Mouse (Mus musculus): ENCODE results near the gene Uvrag. TPM values are rescaled to one million over a fixed set of nuclear protein-coding genes. Genes with fewer than 3 reads are reported as not detected.
A peak's percentile ranks its signal among the peaks of the same experiment; 100 is the strongest.

Gene Uvrag
- total RNA-seq (2021) (10 to 100 TPM; 18.5 to 30.0 TPM), polyA plus RNA-seq (2012; rRNA removed) (50.4 and 60.6 TPM in 2 replicates)
- long read RNA-seq, full-length matches to known transcripts: 26 of 27 reads
- long read RNA-seq, partial matches to known transcripts: 0 of 27 reads
- long read RNA-seq, other reads (novel, unspliced or antisense): 1 of 27 reads

DNA sequence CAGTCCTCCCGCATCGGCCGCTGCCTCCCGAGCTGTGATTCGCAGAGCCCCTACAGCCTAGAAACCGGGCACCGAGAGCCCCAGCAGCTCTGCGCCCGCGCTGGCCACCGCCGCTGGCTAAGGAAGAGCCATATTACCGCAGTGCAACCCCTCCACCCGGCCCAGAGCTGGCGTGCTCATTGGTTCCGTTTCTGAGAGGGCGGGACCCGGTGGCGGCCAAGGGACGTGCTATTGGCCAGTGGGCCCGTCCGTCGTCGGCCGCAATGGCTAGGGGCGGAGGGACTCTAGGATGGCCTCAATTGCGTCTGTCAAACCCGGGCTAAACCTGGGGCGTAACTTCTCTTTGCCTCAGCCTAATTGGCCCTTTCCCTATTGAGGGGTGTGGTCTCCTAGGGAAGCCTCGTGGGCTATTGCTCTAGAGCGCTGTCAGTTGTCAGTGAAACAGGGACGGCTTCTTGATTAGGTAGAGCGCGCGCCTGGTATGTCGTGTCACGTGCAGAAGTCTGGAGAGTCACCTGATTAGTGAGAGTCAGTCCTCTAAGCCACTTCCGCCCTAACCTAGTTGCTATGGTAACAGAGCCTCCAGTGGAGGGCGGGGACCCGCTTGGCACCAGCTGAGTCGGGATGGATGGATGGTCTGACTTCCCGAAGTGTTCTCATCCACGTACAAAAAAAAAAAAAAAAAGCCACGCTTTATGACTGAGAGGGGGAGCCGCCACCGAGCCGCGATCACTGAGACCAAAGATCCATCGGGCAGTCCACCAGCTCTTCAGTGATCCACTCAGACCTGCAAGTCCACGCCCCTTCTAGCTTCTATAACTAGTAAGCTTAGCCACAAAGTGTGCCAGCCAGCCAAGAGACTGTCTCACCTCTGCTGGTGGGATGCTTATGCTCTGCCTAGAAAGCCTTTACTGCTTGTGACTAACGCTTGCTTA, at the start of gene Uvrag:
TSS of gene Uvrag (minus strand) at position 158 of the 935 bp plus-strand sequence.
- DNase-seq: peak; percentile 100

DNA sequence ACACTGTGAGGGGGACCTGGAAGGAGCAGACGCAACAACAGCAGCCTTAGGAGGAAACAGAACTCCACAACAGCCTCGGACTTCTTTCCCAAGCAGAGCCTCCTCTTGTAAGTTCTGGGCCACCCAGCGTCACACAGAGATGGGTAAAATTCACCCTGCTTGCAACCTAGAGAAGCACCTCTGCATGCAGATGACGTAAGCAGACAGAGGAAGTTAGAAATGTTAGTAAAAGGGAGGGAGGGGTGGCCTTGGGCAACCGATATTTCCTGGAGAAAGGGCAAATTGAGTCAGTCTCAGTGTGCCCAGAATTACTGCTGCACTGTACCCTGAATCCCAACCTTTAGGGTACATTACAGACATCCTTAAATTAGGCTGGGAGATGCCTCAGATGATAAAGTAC, 48.9 kb upstream of the Uvrag start:
- DNase-seq: no peak

- DNase-seq: peak; percentile 79
Measured at GRCm38 (mm10) chr7:99188630-99189029, 47.7 kb upstream of the Uvrag start.

DNA sequence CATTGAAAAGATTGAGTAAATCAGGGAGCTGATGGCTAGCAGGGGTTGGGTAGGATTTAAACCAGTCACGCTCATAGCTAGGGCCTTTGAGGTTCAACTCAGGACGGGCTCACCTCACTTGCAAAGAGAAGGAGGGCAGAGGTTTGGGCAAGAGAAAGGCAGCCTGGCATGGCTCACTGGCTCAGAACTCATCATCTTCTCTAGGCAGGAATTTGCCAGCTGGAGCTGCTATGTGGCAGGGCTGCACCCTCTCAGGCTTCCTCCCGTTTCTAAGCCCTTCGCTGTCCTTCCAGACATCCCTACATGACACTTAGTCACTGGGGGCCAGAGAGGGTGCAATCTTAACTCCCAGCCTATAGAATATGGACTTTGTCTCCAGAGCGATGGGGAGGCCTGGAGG, 46.5 kb upstream of the Uvrag start:
- DNase-seq: peak; percentile 46

DNA sequence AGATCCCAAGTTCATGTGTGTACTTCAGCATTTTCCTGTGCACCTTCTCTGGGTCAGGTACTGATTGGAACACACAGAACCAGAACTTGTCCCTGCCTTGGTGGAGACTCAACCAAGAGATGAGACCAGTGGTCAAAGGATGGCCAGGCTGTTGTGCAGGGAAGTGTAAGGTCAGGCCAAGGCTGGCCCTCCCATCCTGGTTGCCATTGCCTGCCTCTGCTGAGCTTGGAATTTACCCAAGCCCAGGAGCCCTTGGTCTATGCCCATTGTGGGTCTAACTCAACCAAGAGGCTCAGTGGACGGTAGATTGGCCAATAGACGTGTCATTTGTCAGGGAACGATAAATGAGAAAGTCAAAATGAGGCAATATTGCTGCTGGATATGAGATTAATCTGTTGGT, 44.5 kb upstream of the Uvrag start:
- DNase-seq: peak; percentile 51

DNA sequence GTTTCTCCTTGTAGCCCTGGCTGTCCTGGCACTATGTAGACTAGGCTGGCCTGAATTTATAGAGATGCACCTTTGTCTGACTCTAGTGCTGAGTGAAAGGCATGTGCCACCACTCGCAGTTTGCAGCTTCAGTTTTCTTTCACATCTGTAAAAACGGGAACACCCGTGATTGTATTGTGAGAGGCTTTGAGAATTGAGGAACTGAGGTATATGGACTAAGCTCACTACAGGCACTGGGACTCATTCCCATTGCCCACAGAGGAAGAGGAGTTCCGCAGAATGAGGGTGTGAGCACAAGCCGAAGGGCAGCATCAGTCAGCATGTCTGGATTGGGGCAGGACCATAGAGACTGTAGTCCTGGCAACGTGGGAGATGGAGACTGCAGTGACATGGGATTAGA, 42.8 kb upstream of the Uvrag start:
- DNase-seq: no peak

- peak; percentile 95 for DNase-seq
Measured at GRCm38 (mm10) chr7:99182432-99183172, 41.7 kb upstream of the Uvrag start, which contains the start of gene Dgat2. Gene Dgat2 (minus strand): TSS chr7:99182719.

GRCm38 (mm10) chr7:99181619-99182431, 40.9 kb upstream of the Uvrag start:
- DNase-seq: peak; percentile 36

- DNase-seq: no peak
Measured at GRCm38 (mm10) chr7:99180162-99180561, 39.2 kb upstream of the Uvrag start.

GRCm38 (mm10) chr7:99179271-99179670, 38.3 kb upstream of the Uvrag start:
- DNase-seq: no peak

- DNase-seq: no peak
Measured at GRCm38 (mm10) chr7:99177386-99177785, 36.4 kb upstream of the Uvrag start.

GRCm38 (mm10) chr7:99175666-99176065, 34.7 kb upstream of the Uvrag start:
- DNase-seq: no peak

DNA sequence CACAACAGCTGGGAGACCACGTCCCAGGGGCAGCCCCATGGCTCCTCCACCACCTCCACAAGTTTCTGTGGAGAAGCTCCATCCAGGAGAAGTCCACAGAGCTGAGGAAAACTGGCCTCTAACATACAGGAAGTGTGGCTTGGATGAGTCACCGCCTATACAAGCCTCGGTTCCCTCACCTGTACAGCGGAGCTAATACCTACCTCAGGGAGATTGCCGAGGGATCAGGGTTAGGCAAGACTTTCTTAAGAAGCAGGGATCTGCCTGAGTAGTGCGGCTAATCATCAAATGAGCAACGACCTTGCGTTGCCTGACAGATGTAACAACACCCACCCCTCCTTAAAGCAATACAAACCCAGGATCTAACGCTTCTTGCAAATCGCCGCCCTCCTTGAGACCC, 34.2 kb upstream of the Uvrag start:
- no peak for DNase-seq

DNA sequence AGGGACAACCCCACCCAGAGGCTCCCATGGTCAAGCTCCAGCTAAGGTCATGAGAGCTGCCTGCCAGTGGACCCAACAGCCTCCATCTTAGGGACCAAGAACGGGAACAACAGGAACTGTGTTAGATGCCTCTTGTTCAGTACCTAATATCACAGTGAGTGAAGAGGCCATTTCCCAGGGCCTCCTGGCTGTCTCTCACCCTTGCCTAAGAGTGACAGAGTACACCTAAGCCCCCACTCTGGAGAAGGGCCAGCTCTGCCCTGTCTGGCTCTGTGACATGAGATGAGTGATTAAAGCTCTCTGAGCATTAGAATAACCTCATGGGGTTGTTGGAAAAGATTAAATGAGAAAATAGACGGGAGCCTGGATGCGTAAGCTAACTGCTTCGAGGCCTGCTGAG, 33.1 kb upstream of the Uvrag start:
- no peak for DNase-seq

- DNase-seq: no peak
Measured at GRCm38 (mm10) chr7:99172898-99173297, 32.0 kb upstream of the Uvrag start.

- DNase-seq: no peak
Measured at GRCm38 (mm10) chr7:99171730-99172463, 31.0 kb upstream of the Uvrag start.

DNA sequence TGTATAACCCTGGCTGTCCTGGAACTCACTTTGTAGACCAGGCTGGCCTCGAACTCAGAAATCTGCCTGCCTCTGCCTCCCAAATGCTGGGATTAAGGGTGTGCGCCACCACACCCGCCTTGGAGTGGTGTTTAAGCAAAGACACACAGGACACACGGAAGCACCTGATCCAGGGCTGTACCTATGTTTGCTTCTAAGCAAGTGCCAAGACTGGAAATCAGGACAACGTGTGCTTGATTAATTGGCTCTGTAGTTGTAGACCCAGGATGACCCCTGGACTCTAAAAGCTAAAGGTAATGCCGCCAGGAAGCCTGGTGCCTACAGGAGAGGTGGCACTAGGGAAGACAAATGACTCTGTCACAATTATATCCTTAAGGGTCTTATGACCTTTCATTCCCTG, 29.6 kb upstream of the Uvrag start:
- DNase-seq: no peak

- no peak for DNase-seq
Measured at GRCm38 (mm10) chr7:99169717-99170403, 28.9 kb upstream of the Uvrag start.

- DNase-seq: no peak
Measured at GRCm38 (mm10) chr7:99168756-99169155, 27.8 kb upstream of the Uvrag start.

GRCm38 (mm10) chr7:99167939-99168338, 27.0 kb upstream of the Uvrag start:
- DNase-seq: peak; percentile 39

Data from adrenal gland, adult 2 months (tissue).